In genomic region chr10:14546111-14546551, GRCm38 (mm10) we compare ENCODE assay signal across 9 mouse cellular contexts. TPM values are rescaled to one million over a fixed set of nuclear protein-coding genes. Genes with fewer than 3 reads are reported as not detected.
DNase-seq lines count a peak whose midpoint lies in the region; ATAC-seq and TF ChIP-seq lines count a peak whose summit lies in the region.
"Had no signal": no experiment of that assay in that cellular context is flagged by ENCODE, and none has a peak within 500 bp of the region (broad histone marks: within the 10 kb centered on the region; RNA-seq: fewer than 3 reads in every experiment).

No protein-coding gene starts in this region.

- H3K9ac ChIP-seq in heart, embryonic 14.5 days (ENCODE audit: low read length) = no peak overlapping the region
- H3K9ac ChIP-seq in hindbrain, postnatal 0 days (replicated peaks; ENCODE audit: low read length) = no peak overlapping the region
- no peak overlapping the region for H3K9ac ChIP-seq in midbrain, embryonic 13.5 days (replicated peaks)

- peak overlapping the region in 1 of 2 experiments; percentile 78; a peak in 2 of 4 replicates for H3K4me3 ChIP-seq in heart, embryonic 14.5 days (ENCODE audit: control insufficient read depth in 1 of 2, insufficient read depth in 1 of 2, low read depth in 1 of 2, low read length in 2 of 2)
- H3K4me3 ChIP-seq in hindbrain, postnatal 0 days (ENCODE audit: low read length) = peak overlapping the region; percentile 14; the same call in 1 of the 2 replicates
- H3K4me3 ChIP-seq in midbrain, embryonic 13.5 days (replicated peaks) = 0 out of 2 replicates have a peak overlapping the region, but pooled peaks have one; percentile 4

- no peak; the same call in 1 of the 2 replicates for ATAC-seq in heart, embryonic 14.5 days (ENCODE audit: insufficient number of reproducible peaks, insufficient read depth, low FRiP score, low read depth)
- ATAC-seq in hindbrain, postnatal 0 days = no peak
- ATAC-seq in midbrain, embryonic 13.5 days = peak; percentile 64
- ATAC-seq in inflammation-experienced regulatory T-cells, adult 6 months = no peak

- H3K27ac ChIP-seq in heart, embryonic 14.5 days (replicated peaks in 1 of 2; ENCODE audit: control insufficient read depth in 1 of 2, insufficient read depth in 1 of 2, low read depth in 2 of 2, low read length in 2 of 2) = no peak overlapping the region
- no peak overlapping the region for H3K27ac ChIP-seq in hindbrain, postnatal 0 days
- no peak overlapping the region for H3K27ac ChIP-seq in midbrain, embryonic 13.5 days

- WGBS in heart, embryonic 14.5 days = 35% methylated on average over 7 of the region's 7 CpGs
- 28% methylated on average over 7 of the region's 7 CpGs for WGBS in hindbrain, postnatal 0 days
- 24% methylated on average over 7 of the region's 7 CpGs for WGBS in midbrain, embryonic 13.5 days

- no peaks in the 10 kb centered on the region for H3K36me3 ChIP-seq in heart, embryonic 14.5 days (ENCODE audit: control insufficient read depth, insufficient read depth, low read length)
- H3K36me3 ChIP-seq in hindbrain, postnatal 0 days (ENCODE audit: insufficient read depth, low read length) = no peaks in the 10 kb centered on the region
- H3K36me3 ChIP-seq in midbrain, embryonic 13.5 days = no peaks in the 10 kb centered on the region
- H3K36me3 ChIP-seq: G1E had no signal

- 0 out of 2 replicates have a peak, but pooled peaks cover 3% of the 10 kb centered on the region for H3K27me3 ChIP-seq in heart, embryonic 14.5 days (ENCODE audit: control insufficient read depth, insufficient read depth, low read length)
- peaks cover 5% of the 10 kb centered on the region; the same call in 1 of the 2 replicates for H3K27me3 ChIP-seq in hindbrain, postnatal 0 days (ENCODE audit: insufficient read depth, low read length)
- peaks cover 25% of the 10 kb centered on the region for H3K27me3 ChIP-seq in midbrain, embryonic 13.5 days

- no peak for DNase-seq in heart, postnatal 10 days
- DNase-seq in embryo, embryonic 9.5 days (ENCODE audit: extremely low spot score) = peak; percentile 40
- peak; percentile 45 for DNase-seq in hindbrain, postnatal 0 days (ENCODE audit: low spot score)
- DNase-seq in gastrocnemius, adult 8-10 months (ENCODE audit: low spot score in 2 of 2) = no peak
- no peak for DNase-seq in ovary, postnatal 36 days (ENCODE audit: low spot score)

- no peaks in the 10 kb centered on the region for H3K4me1 ChIP-seq in heart, embryonic 14.5 days (ENCODE audit: control insufficient read depth in 2 of 2, insufficient read depth in 2 of 2, low read length in 2 of 2)
- no peaks in the 10 kb centered on the region for H3K4me1 ChIP-seq in hindbrain, postnatal 0 days (ENCODE audit: insufficient read depth, low read length)
- peaks cover 13% of the 10 kb centered on the region; the same call in 1 of the 2 replicates for H3K4me1 ChIP-seq in midbrain, embryonic 13.5 days (replicated peaks)

- H3K9me3 ChIP-seq in heart, embryonic 14.5 days (ENCODE audit: control insufficient read depth, low read length) = no peaks in the 10 kb centered on the region
- no peaks in the 10 kb centered on the region for H3K9me3 ChIP-seq in hindbrain, postnatal 0 days (ENCODE audit: low read length)
- H3K9me3 ChIP-seq in midbrain, embryonic 13.5 days = no peaks in the 10 kb centered on the region
- H3K9me3 ChIP-seq: G1E had no signal

- intact Hi-C loops in heart, postnatal 10 days (cut with DNase I) = loop anchor here (10.0 kb wide), 1 partner anchor 159 kb away; the partner anchor contains the start of genes Nmbr and Vta1

- peak overlapping the region; percentile 100 for H3K4me2 ChIP-seq in heart, embryonic 14.5 days (ENCODE audit: low read length)
- H3K4me2 ChIP-seq in hindbrain, postnatal 0 days (ENCODE audit: low read depth, low read length) = peak overlapping the region; percentile 100
- H3K4me2 ChIP-seq in midbrain, embryonic 13.5 days (replicated peaks) = peak overlapping the region; percentile 34

- TF ChIP-seq CTCF in hindbrain, postnatal 0 days (IDR thresholded peaks at IDR 0.05; ENCODE audit: low read depth) = no peak

RNA-seq across cellular contexts. Expression of gene Adgrg6, which starts 0.7 kb away (rescaled TPM):
- polyA plus RNA-seq in heart, embryonic 14.5 days (2014; fragmentation: Nextera tagmentation; extraction: Ambion mirVana) = 19.2 and 24.2 TPM in 2 replicates
- 1 to 10 TPM; 3.8 to 4.3 TPM for total RNA-seq in heart, postnatal 10 days (2021)
- 5.0 and 6.1 TPM in 2 replicates for total RNA-seq in hindbrain, postnatal 0 days (2014; rRNA removed)
- 2.2 and 2.4 TPM in 2 replicates for polyA plus RNA-seq in hindbrain, postnatal 0 days (2015; fragmentation: Nextera tagmentation; extraction: Ambion mirVana)
- 1.1 and 1.3 TPM in 2 replicates for polyA plus RNA-seq in midbrain, embryonic 13.5 days (2015; fragmentation: Nextera tagmentation; extraction: Ambion mirVana)
- 1 to 10 TPM in 3 of 4 experiments, under 1 TPM in 1; 0.56 to 2.0 (median 1.3) TPM for total RNA-seq in gastrocnemius, adult 8-10 months (2022)
- under 1 TPM in 1 of 3 experiments, not detected in 2; 0.19 TPM for polyA plus RNA-seq in inflammation-experienced regulatory T-cells, adult 6 months (2017; shearing (Covaris generic))
- polyA plus RNA-seq: G1E had no signal

Comparison
In these comparisons a context has a peak if more than half of its experiments do, and no peak if none do; other contexts are left out.
1. H3K4me2 ChIP-seq: peak in every context shown above with its lines; median percentile 100 in heart, embryonic 14.5 days; 100 in hindbrain, postnatal 0 days; 34 in midbrain, embryonic 13.5 days.
2. DNase-seq: peak in embryo, embryonic 9.5 days (single experiment) and hindbrain, postnatal 0 days (single experiment); none in heart, postnatal 10 days (0 of 2), gastrocnemius, adult 8-10 months (0 of 2) and ovary, postnatal 36 days (single experiment).